Mouse (Mus musculus): ENCODE measurements at regions not wholly inside any gene's neighbourhood (a gene's known extent, or its start where the extent isn't known, plus 50 kb on each side); places are given as distances from the start of the nearest gene placed in this dataset.

GRCm38 (mm10) chr16:55746159-55746558 is 92.5 kb downstream of the Nfkbiz start:
- no peak overlapping the region for H3K9ac ChIP-seq (ENCODE audit: low read depth, low read length)
- no peak overlapping the region for H3K27ac ChIP-seq (ENCODE audit: low read depth, low read length)
- DNase-seq (ENCODE audit: low spot score) (no peak), ATAC-seq (replicated peaks; ENCODE audit: low FRiP score) (no peak)
- H3K27me3 ChIP-seq (replicated peaks; ENCODE audit: control insufficient read depth, insufficient read depth, low read length), result no peaks in the 10 kb centered on the region
- 77% methylated on average over 3 of the region's 3 CpGs for WGBS
- H3K36me3 ChIP-seq (ENCODE audit: control insufficient read depth, insufficient read depth, low read length), result no peaks in the 10 kb centered on the region
- no peaks in the 10 kb centered on the region for H3K4me1 ChIP-seq (replicated peaks; ENCODE audit: control insufficient read depth, insufficient read depth, low read length)
- H3K4me3 ChIP-seq (ENCODE audit: low read depth, low read length), result no peak overlapping the region
- H3K9me3 ChIP-seq (ENCODE audit: control insufficient read depth, low read length), result no peaks in the 10 kb centered on the region
- no peak overlapping the region for H3K4me2 ChIP-seq

GRCm38 (mm10) chr16:55745094-55745493 is 93.6 kb downstream of the Nfkbiz start:
- Histone ChIP-seq H3K4me2 (no peak overlapping the region), H3K9me3 (ENCODE audit: control insufficient read depth, low read length) (no peaks in the 10 kb centered on the region), H3K27me3 (replicated peaks; ENCODE audit: control insufficient read depth, insufficient read depth, low read length) (no peaks in the 10 kb centered on the region), H3K9ac (ENCODE audit: low read depth, low read length) (no peak overlapping the region), H3K4me1 (replicated peaks; ENCODE audit: control insufficient read depth, insufficient read depth, low read length) (no peaks in the 10 kb centered on the region), H3K4me3 (ENCODE audit: low read depth, low read length) (no peak overlapping the region), H3K36me3 (ENCODE audit: control insufficient read depth, insufficient read depth, low read length) (no peaks in the 10 kb centered on the region), H3K27ac (ENCODE audit: low read depth, low read length) (no peak overlapping the region)
- 62% methylated on average over 3 of the region's 3 CpGs for WGBS
- no peak for ATAC-seq (replicated peaks; ENCODE audit: low FRiP score)
- no peak for DNase-seq (ENCODE audit: low spot score)

- Histone ChIP-seq H3K9me3 (ENCODE audit: control insufficient read depth, low read length) (no peaks in the 10 kb centered on the region), H3K36me3 (ENCODE audit: control insufficient read depth, insufficient read depth, low read length) (no peaks in the 10 kb centered on the region), H3K9ac (ENCODE audit: low read depth, low read length) (no peak overlapping the region), H3K27ac (ENCODE audit: low read depth, low read length) (no peak overlapping the region), H3K4me2 (no peak overlapping the region), H3K27me3 (replicated peaks; ENCODE audit: control insufficient read depth, insufficient read depth, low read length) (no peaks in the 10 kb centered on the region), H3K4me3 (ENCODE audit: low read depth, low read length) (no peak overlapping the region), H3K4me1 (replicated peaks; ENCODE audit: control insufficient read depth, insufficient read depth, low read length) (no peaks in the 10 kb centered on the region)
- WGBS, result 78% methylated on average over 2 of the region's 2 CpGs
- ATAC-seq (replicated peaks; ENCODE audit: low FRiP score), result no peak
- DNase-seq (ENCODE audit: low spot score), result no peak
Observed at GRCm38 (mm10) chr16:55741099-55741863, 97.4 kb downstream of the Nfkbiz start.

- DNase-seq (ENCODE audit: low spot score) (no peak), ATAC-seq (replicated peaks; ENCODE audit: low FRiP score) (no peak)
- H3K4me1 ChIP-seq (replicated peaks; ENCODE audit: control insufficient read depth, insufficient read depth, low read length), result no peaks in the 10 kb centered on the region
- no peaks in the 10 kb centered on the region for H3K9me3 ChIP-seq (ENCODE audit: control insufficient read depth, low read length)
- H3K4me2 ChIP-seq, result no peak overlapping the region
- H3K27ac ChIP-seq (ENCODE audit: low read depth, low read length), result no peak overlapping the region
- H3K36me3 ChIP-seq (ENCODE audit: control insufficient read depth, insufficient read depth, low read length), result no peaks in the 10 kb centered on the region
- no peak overlapping the region for H3K9ac ChIP-seq (ENCODE audit: low read depth, low read length)
- WGBS, result 88% methylated on average over 4 of the region's 4 CpGs
- H3K27me3 ChIP-seq (replicated peaks; ENCODE audit: control insufficient read depth, insufficient read depth, low read length), result no peaks in the 10 kb centered on the region
- no peak overlapping the region for H3K4me3 ChIP-seq (ENCODE audit: low read depth, low read length)
Observed at GRCm38 (mm10) chr16:55738741-55739140, 100.0 kb downstream of the Nfkbiz start.

GRCm38 (mm10) chr16:55735476-55735968 is 103.2 kb downstream of the Nfkbiz start:
- H3K4me2 ChIP-seq, result no peak overlapping the region
- no peak overlapping the region for H3K4me3 ChIP-seq (ENCODE audit: low read depth, low read length)
- no peaks in the 10 kb centered on the region for H3K36me3 ChIP-seq (ENCODE audit: control insufficient read depth, insufficient read depth, low read length)
- ATAC-seq (replicated peaks; ENCODE audit: low FRiP score) (no peak), DNase-seq (ENCODE audit: low spot score) (no peak)
- 92% methylated on average over 7 of the region's 7 CpGs for WGBS
- no peaks in the 10 kb centered on the region for H3K27me3 ChIP-seq (replicated peaks; ENCODE audit: control insufficient read depth, insufficient read depth, low read length)
- no peak overlapping the region for H3K27ac ChIP-seq (ENCODE audit: low read depth, low read length)
- H3K9me3 ChIP-seq (ENCODE audit: control insufficient read depth, low read length), result no peaks in the 10 kb centered on the region
- no peaks in the 10 kb centered on the region for H3K4me1 ChIP-seq (replicated peaks; ENCODE audit: control insufficient read depth, insufficient read depth, low read length)
- no peak overlapping the region for H3K9ac ChIP-seq (ENCODE audit: low read depth, low read length)

- H3K27me3 ChIP-seq (replicated peaks; ENCODE audit: control insufficient read depth, insufficient read depth, low read length), result no peaks in the 10 kb centered on the region
- H3K4me2 ChIP-seq, result no peak overlapping the region
- H3K27ac ChIP-seq (ENCODE audit: low read depth, low read length), result no peak overlapping the region
- WGBS, result 81% methylated on average over 11 of the region's 11 CpGs
- no peaks in the 10 kb centered on the region for H3K4me1 ChIP-seq (replicated peaks; ENCODE audit: control insufficient read depth, insufficient read depth, low read length)
- H3K9me3 ChIP-seq (ENCODE audit: control insufficient read depth, low read length), result no peaks in the 10 kb centered on the region
- ATAC-seq (replicated peaks; ENCODE audit: low FRiP score), result no peak
- H3K36me3 ChIP-seq (ENCODE audit: control insufficient read depth, insufficient read depth, low read length), result no peaks in the 10 kb centered on the region
- no peak overlapping the region for H3K4me3 ChIP-seq (ENCODE audit: low read depth, low read length)
- H3K9ac ChIP-seq (ENCODE audit: low read depth, low read length), result no peak overlapping the region
- DNase-seq (ENCODE audit: low spot score), result no peak
Observed at GRCm38 (mm10) chr16:55734301-55734700, 104.4 kb downstream of the Nfkbiz start.

GRCm38 (mm10) chr16:55733751-55734150 is 104.9 kb downstream of the Nfkbiz start:
- Histone ChIP-seq H3K27me3 (replicated peaks; ENCODE audit: control insufficient read depth, insufficient read depth, low read length) (no peaks in the 10 kb centered on the region), H3K9me3 (ENCODE audit: control insufficient read depth, low read length) (no peaks in the 10 kb centered on the region), H3K4me2 (no peak overlapping the region), H3K36me3 (ENCODE audit: control insufficient read depth, insufficient read depth, low read length) (no peaks in the 10 kb centered on the region), H3K27ac (ENCODE audit: low read depth, low read length) (no peak overlapping the region), H3K4me3 (ENCODE audit: low read depth, low read length) (no peak overlapping the region), H3K9ac (ENCODE audit: low read depth, low read length) (no peak overlapping the region), H3K4me1 (replicated peaks; ENCODE audit: control insufficient read depth, insufficient read depth, low read length) (no peaks in the 10 kb centered on the region)
- DNase-seq (ENCODE audit: low spot score) (no peak), ATAC-seq (replicated peaks; ENCODE audit: low FRiP score) (no peak)
- WGBS, result 66% methylated on average over 4 of the region's 4 CpGs

- Histone ChIP-seq H3K4me2 (no peak overlapping the region), H3K27ac (ENCODE audit: low read depth, low read length) (no peak overlapping the region), H3K9me3 (ENCODE audit: control insufficient read depth, low read length) (no peaks in the 10 kb centered on the region), H3K4me3 (ENCODE audit: low read depth, low read length) (no peak overlapping the region), H3K4me1 (replicated peaks; ENCODE audit: control insufficient read depth, insufficient read depth, low read length) (no peaks in the 10 kb centered on the region), H3K36me3 (ENCODE audit: control insufficient read depth, insufficient read depth, low read length) (no peaks in the 10 kb centered on the region), H3K9ac (ENCODE audit: low read depth, low read length) (no peak overlapping the region), H3K27me3 (replicated peaks; ENCODE audit: control insufficient read depth, insufficient read depth, low read length) (no peaks in the 10 kb centered on the region)
- 69% methylated on average over 8 of the region's 8 CpGs for WGBS
- ATAC-seq (replicated peaks; ENCODE audit: low FRiP score) (no peak), DNase-seq (ENCODE audit: low spot score) (no peak)
Observed at GRCm38 (mm10) chr16:55731003-55731402, 107.7 kb downstream of the Nfkbiz start.

GRCm38 (mm10) chr16:55726538-55726937 is 112.2 kb downstream of the Nfkbiz start:
- no peak for DNase-seq (ENCODE audit: low spot score)
- Histone ChIP-seq H3K9me3 (ENCODE audit: control insufficient read depth, low read length) (no peaks in the 10 kb centered on the region), H3K27me3 (replicated peaks; ENCODE audit: control insufficient read depth, insufficient read depth, low read length) (no peaks in the 10 kb centered on the region), H3K4me3 (ENCODE audit: low read depth, low read length) (no peak overlapping the region), H3K9ac (ENCODE audit: low read depth, low read length) (no peak overlapping the region), H3K4me1 (replicated peaks; ENCODE audit: control insufficient read depth, insufficient read depth, low read length) (no peaks in the 10 kb centered on the region), H3K4me2 (no peak overlapping the region), H3K36me3 (ENCODE audit: control insufficient read depth, insufficient read depth, low read length) (no peaks in the 10 kb centered on the region), H3K27ac (ENCODE audit: low read depth, low read length) (no peak overlapping the region)
- 64% methylated on average over 3 of the region's 3 CpGs for WGBS
- ATAC-seq (replicated peaks; ENCODE audit: low FRiP score), result no peak
